Mouse (Mus musculus) CD4-positive, CD25-positive, alpha-beta regulatory T cell, adult 4 months (primary cell): ENCODE data around the gene Cyp20a1. TPM values are rescaled to one million over a fixed set of nuclear protein-coding genes. Genes with fewer than 3 reads are reported as not detected.

ENCODE experiments used
- polyA plus RNA-seq, 2 experiments: library from polyadenylated mRNA; unstranded; fragments of 100-300 nt; shearing (Covaris generic); gene quantifications; one replicate each; pipeline ENCODE4 v1.2.1; 2017

Cyp20a1 gene
- polyA plus RNA-seq, 2 experiments from 2014 or later = 12.9 to 17.3 TPM

Other genes starting within 250 kb of the Cyp20a1 start
- 1 to 10 TPM; 5.7 to 8.8 TPM for gene Carf, start 245.1 kb upstream of the Cyp20a1 start, polyA plus RNA-seq
- gene Wdr12, start 244.7 kb upstream of the Cyp20a1 start, polyA plus RNA-seq = 10 to 100 TPM; 49.0 to 58.6 TPM
- 1 to 10 TPM; 7.4 to 8.0 TPM for gene Nbeal1, start 162.7 kb upstream of the Cyp20a1 start, polyA plus RNA-seq
- gene Abi2, start 66.3 kb downstream of the Cyp20a1 start, polyA plus RNA-seq = 10 to 100 TPM; 12.2 to 14.2 TPM
- gene Raph1, start 223.8 kb downstream of the Cyp20a1 start, polyA plus RNA-seq = 1 to 10 TPM; 3.5 to 4.2 TPM